Mouse (Mus musculus) hindbrain, postnatal 0 days (tissue): ENCODE results near the gene Zmat5. TPM values are rescaled to one million over a fixed set of nuclear protein-coding genes. Genes with fewer than 3 reads are reported as not detected.

ENCODE experiments used
- ATAC-seq: fragments of 200-750 bp; cut with Nextera tagmentation; 2 replicates; pipeline ENCODE4 v1.8.0; 2017; ENCODE audit warnings: mild to moderate bottlenecking, moderate TSS enrichment, moderate library complexity
- DNase-seq: peaks from one replicate; pipeline ENCODE4 v3.0.0-alpha.2; 2015; ENCODE audit warnings: low spot score
- H3K27ac ChIP-seq: fragments of 300-500 bp; sonication (generic); 2 replicates; pipeline ENCODE4 v1.5.1; 2014; ENCODE audit warnings: mild to moderate bottlenecking
- H3K27me3 ChIP-seq: fragments of 300-500 bp; sonication (generic); 2 replicates; pipeline ENCODE4 v1.6.1; 2014; ENCODE audit warnings: low read length, mixed read lengths; ENCODE audit not compliant: insufficient read depth
- H3K36me3 ChIP-seq: fragments of 300-500 bp; sonication (generic); 2 replicates; pipeline ENCODE4 v1.6.1; 2014; ENCODE audit warnings: low read length, mixed read lengths; ENCODE audit not compliant: insufficient read depth
- H3K4me1 ChIP-seq: fragments of 300-500 bp; sonication (generic); 2 replicates; pipeline ENCODE4 v1.6.1; 2014; ENCODE audit warnings: antibody characterized with exemption, low read length, mixed read lengths; ENCODE audit not compliant: insufficient read depth
- H3K4me2 ChIP-seq: fragments of 300-500 bp; sonication (generic); 2 replicates; pipeline ENCODE4 v1.6.1; 2014; ENCODE audit warnings: low read depth, mild to moderate bottlenecking, low read length, moderate library complexity, mixed read lengths
- H3K4me3 ChIP-seq: fragments of 300-500 bp; sonication (generic); 2 replicates; pipeline ENCODE4 v1.5.1; 2014; ENCODE audit warnings: low read length
- H3K9ac ChIP-seq: fragments of 300-500 bp; sonication (generic); replicated peaks from 2 replicates; pipeline ENCODE4 v1.6.1; 2014; ENCODE audit warnings: mild to moderate bottlenecking, low read length, moderate library complexity, mixed read lengths
- H3K9me3 ChIP-seq: fragments of 300-500 bp; sonication (generic); 2 replicates; pipeline ENCODE4 v1.6.1; 2016; ENCODE audit warnings: low read length, mixed read lengths
- CTCF ChIP-seq: IDR thresholded peaks from 2 replicates; pipeline ENCODE4 v1.5.1; 2016; ENCODE audit warnings: antibody characterized with exemption, control low read depth, low read depth
- WGBS: fragments of 180-500 bp; shearing (Covaris S2); extraction: QIAGEN DNeasy Blood & Tissue Kit; methylation state at CpG from one replicate; pipeline ENCODE4 v1.1.7; 2014; 5-methylcytosine and 5-hydroxymethylcytosine counted together
- polyA plus RNA-seq: library from polyadenylated mRNA; unstranded; fragments of >200 nt; fragmentation: Nextera tagmentation; extraction: Ambion mirVana; gene quantifications from 2 replicates; pipeline ENCODE4 v1.2.1, GENCODE M21; 2015
- total RNA-seq: library from RNA; depleted of rRNA; stranded (reverse); fragments of >200 nt; gene quantifications from 2 replicates; pipeline ENCODE4 v1.2.3, GENCODE M21; 2014

Gene Zmat5
- total and polyA plus RNA-seq, 2 experiments from 2014 or later = 22.7 to 56.5 TPM

GRCm38 (mm10) chr11:4730096-4730495 lies 25.6 kb downstream of the Zmat5 start:
- no peak overlapping the region for H3K4me2 ChIP-seq
- no peak for TF ChIP-seq CTCF
- H3K4me3 ChIP-seq = no peak overlapping the region
- H3K27ac ChIP-seq = no peak overlapping the region
- H3K9ac ChIP-seq = no peak overlapping the region
- H3K36me3 ChIP-seq = peaks cover 12% of the 10 kb centered on the region; the same call in 1 of the 2 replicates
- H3K9me3 ChIP-seq = no peaks in the 10 kb centered on the region
- DNase-seq (no peak), ATAC-seq (no peak)
- no peaks in the 10 kb centered on the region for H3K27me3 ChIP-seq
- no peaks in the 10 kb centered on the region for H3K4me1 ChIP-seq
- 82% methylated on average over 6 of the region's 6 CpGs for WGBS

- TF ChIP-seq CTCF = no peak
- H3K4me3 ChIP-seq = no peak overlapping the region
- no peaks in the 10 kb centered on the region for H3K27me3 ChIP-seq
- peaks cover 5% of the 10 kb centered on the region; the same call in 1 of the 2 replicates for H3K36me3 ChIP-seq
- no peak overlapping the region for H3K27ac ChIP-seq
- no peak overlapping the region for H3K4me2 ChIP-seq
- H3K4me1 ChIP-seq = 0 out of 2 replicates have a peak, but pooled peaks cover 6% of the 10 kb centered on the region
- no peak for DNase-seq
- 74% methylated on average over 5 of the region's 5 CpGs for WGBS
- ATAC-seq = no peak
- H3K9ac ChIP-seq = no peak overlapping the region
- no peaks in the 10 kb centered on the region for H3K9me3 ChIP-seq
These were observed 26.4 kb downstream of the Zmat5 start for GRCm38 (mm10) chr11:4730913-4731312.

- Histone ChIP-seq H3K4me3 (no peak overlapping the region), H3K4me1 (0 out of 2 replicates have a peak, but pooled peaks cover 6% of the 10 kb centered on the region), H3K27ac (no peak overlapping the region), H3K4me2 (no peak overlapping the region), H3K36me3 (no peaks in the 10 kb centered on the region), H3K9me3 (no peaks in the 10 kb centered on the region), H3K27me3 (no peaks in the 10 kb centered on the region), H3K9ac (no peak overlapping the region)
- TF ChIP-seq CTCF = no peak
- ATAC-seq (no peak), DNase-seq (no peak)
- WGBS = 78% methylated on average over 7 of the region's 7 CpGs
These were observed 27.3 kb downstream of the Zmat5 start for GRCm38 (mm10) chr11:4731781-4732180.

GRCm38 (mm10) chr11:4734179-4734578 lies 29.7 kb downstream of the Zmat5 start:
- ATAC-seq = no peak
- DNase-seq = peak; percentile 56
- H3K4me2 ChIP-seq = no peak overlapping the region
- no peak overlapping the region for H3K4me3 ChIP-seq
- WGBS = 31% methylated on average over 12 of the region's 12 CpGs
- no peak overlapping the region for H3K9ac ChIP-seq
- H3K27me3 ChIP-seq = no peaks in the 10 kb centered on the region
- H3K4me1 ChIP-seq = 0 out of 2 replicates have a peak, but pooled peaks cover 6% of the 10 kb centered on the region
- no peak overlapping the region for H3K27ac ChIP-seq
- H3K36me3 ChIP-seq = no peaks in the 10 kb centered on the region
- H3K9me3 ChIP-seq = no peaks in the 10 kb centered on the region
- TF ChIP-seq CTCF = peak; percentile 55

- 54% methylated on average over 6 of the region's 6 CpGs for WGBS
These were observed 31.9 kb downstream of the Zmat5 start for GRCm38 (mm10) chr11:4736355-4736754.

GRCm38 (mm10) chr11:4737682-4738081 lies 33.2 kb downstream of the Zmat5 start:
- H3K36me3 ChIP-seq = no peaks in the 10 kb centered on the region
- peak; percentile 34; the same call in 1 of the 2 replicates for ATAC-seq
- H3K4me2 ChIP-seq = no peak overlapping the region
- no peaks in the 10 kb centered on the region for H3K9me3 ChIP-seq
- no peak overlapping the region for H3K27ac ChIP-seq
- WGBS = 40% methylated on average over 10 of the region's 10 CpGs
- no peaks in the 10 kb centered on the region for H3K27me3 ChIP-seq
- 0 out of 2 replicates have a peak, but pooled peaks cover 6% of the 10 kb centered on the region for H3K4me1 ChIP-seq
- peak; percentile 68 for DNase-seq
- TF ChIP-seq CTCF = no peak
- H3K4me3 ChIP-seq = no peak overlapping the region
- H3K9ac ChIP-seq = no peak overlapping the region

More at GRCm38 (mm10) chr11:4736355-4736754, 31.9 kb downstream of the Zmat5 start:
- DNase-seq = no peak
- ATAC-seq = no peak
- 0 out of 2 replicates have a peak, but pooled peaks cover 6% of the 10 kb centered on the region for H3K4me1 ChIP-seq
- no peak overlapping the region for H3K4me2 ChIP-seq
- peak; percentile 37 for TF ChIP-seq CTCF
- H3K27me3 ChIP-seq = no peaks in the 10 kb centered on the region
- no peak overlapping the region for H3K27ac ChIP-seq
- no peak overlapping the region for H3K9ac ChIP-seq
- H3K9me3 ChIP-seq = no peaks in the 10 kb centered on the region
- no peaks in the 10 kb centered on the region for H3K36me3 ChIP-seq
- H3K4me3 ChIP-seq = no peak overlapping the region

- H3K36me3 ChIP-seq = no peaks in the 10 kb centered on the region
- ATAC-seq (no peak), DNase-seq (no peak)
- H3K4me3 ChIP-seq = no peak overlapping the region
- TF ChIP-seq CTCF = no peak
- H3K4me1 ChIP-seq = 0 out of 2 replicates have a peak, but pooled peaks cover 6% of the 10 kb centered on the region
- H3K9ac ChIP-seq = no peak overlapping the region
- 93% methylated on average over 16 of the region's 16 CpGs for WGBS
- H3K27ac ChIP-seq = no peak overlapping the region
- H3K9me3 ChIP-seq = no peaks in the 10 kb centered on the region
- H3K4me2 ChIP-seq = no peak overlapping the region
- H3K27me3 ChIP-seq = no peaks in the 10 kb centered on the region
These were observed 34.2 kb downstream of the Zmat5 start for GRCm38 (mm10) chr11:4738719-4739118.
